Mouse (Mus musculus): Measurements from ENCODE around the gene Etv2. TPM values are rescaled to one million over a fixed set of nuclear protein-coding genes. Genes with fewer than 3 reads are reported as not detected.
A peak's percentile ranks its signal among the peaks of the same experiment; 100 is the strongest.

The Etv2 gene
- polyA plus RNA-seq, 1 experiment from 2014 or later: 2.6 TPM

DNA sequence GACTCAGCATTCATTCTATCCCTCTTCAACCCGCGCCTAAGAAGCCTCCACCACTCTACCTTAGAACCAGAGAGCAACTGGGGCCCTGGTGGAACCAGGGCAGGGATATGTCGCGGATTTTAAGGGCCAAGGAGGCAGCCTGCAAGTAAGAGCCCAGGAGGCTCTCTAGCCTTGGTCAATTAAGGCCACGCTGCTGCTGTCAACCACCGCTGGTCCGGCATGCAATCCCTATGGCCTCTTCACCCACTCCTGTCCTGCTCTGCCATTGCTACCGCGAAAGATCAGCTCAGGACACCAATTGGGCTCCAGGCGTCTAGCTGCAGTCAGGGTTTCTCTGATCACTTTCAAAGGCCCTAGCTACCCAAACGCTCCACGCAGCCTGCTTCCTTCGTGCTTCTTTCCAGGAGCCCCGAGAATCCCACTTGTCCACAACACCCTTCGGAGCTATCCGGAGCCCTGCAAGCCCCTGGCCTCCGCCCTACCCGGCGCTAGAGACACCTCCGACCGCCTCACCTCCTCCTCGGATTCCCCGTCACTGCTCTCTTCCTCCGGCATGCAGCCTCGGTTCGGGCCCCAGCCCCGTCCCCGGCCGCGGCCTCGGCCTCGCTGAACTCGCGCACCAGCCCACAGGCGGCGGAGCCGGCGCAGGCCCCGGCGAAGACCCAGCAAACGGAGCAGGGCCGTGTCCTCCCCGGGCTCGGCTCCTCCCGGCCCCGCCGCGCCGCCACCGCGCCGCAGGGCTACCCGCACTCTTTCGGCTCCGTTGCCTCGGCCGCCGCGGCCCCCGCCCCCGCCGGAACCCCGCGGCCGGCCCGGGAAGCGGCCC is 47.6 kb downstream of the Etv2 start:
- Histone ChIP-seq H3K4me1 (ENCODE audit: control insufficient read depth, insufficient read depth, low read length) (peaks cover 10% of the 10 kb centered on the region), H3K9ac (ENCODE audit: low read depth, low read length) (peak overlapping the region; percentile 90), H3K36me3 (ENCODE audit: control insufficient read depth, insufficient read depth, low read length) (peaks cover 23% of the 10 kb centered on the region), H3K27ac (ENCODE audit: low read depth, low read length) (peak overlapping the region; percentile 94), H3K4me3 (ENCODE audit: low read depth, low read length) (peak overlapping the region; percentile 80), H3K27me3 (ENCODE audit: control insufficient read depth, insufficient read depth, low read length) (0 out of 2 replicates have a peak, but pooled peaks cover 4% of the 10 kb centered on the region), H3K9me3 (replicated peaks; ENCODE audit: control insufficient read depth, low read length) (no peaks in the 10 kb centered on the region), H3K4me2 (peak overlapping the region; percentile 95)
- ATAC-seq (replicated peaks; ENCODE audit: insufficient number of reproducible peaks, low FRiP score, low TSS enrichment): peak; percentile 11
- WGBS (ENCODE audit: insufficient replicate concordance): 1% methylated on average over 47 of the region's 67 CpGs

DNA sequence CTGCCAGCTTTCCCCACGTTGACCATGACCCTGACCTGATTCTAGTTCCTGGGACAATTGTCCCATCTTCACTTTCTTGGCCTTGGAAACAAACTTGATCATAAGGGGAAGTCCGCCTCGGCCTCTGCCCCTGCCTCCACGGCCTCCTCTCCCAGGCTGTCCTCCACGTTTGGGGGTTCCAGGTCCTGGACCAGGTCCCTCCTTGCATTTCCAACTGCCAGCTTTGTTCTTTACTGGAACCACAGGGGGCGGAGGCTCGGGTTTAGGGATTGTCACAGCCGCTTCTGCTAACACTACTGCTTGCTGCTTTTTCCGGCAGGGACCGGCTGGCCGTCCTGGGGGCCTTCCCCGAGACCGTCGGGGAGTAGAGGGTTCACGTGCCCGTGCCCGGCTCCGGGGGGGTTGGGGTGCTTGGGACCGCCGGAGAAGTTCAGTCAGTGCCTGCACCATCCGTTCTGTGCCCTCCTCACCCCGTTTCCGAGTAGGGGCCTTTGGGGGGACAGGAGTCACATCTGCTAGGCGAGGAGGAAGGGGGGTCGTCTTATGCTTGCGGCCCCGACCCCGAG is 49.1 kb downstream of the Etv2 start:
- H3K36me3 ChIP-seq (ENCODE audit: control insufficient read depth, insufficient read depth, low read length): peaks cover 33% of the 10 kb centered on the region
- H3K4me2 ChIP-seq: peak overlapping the region; percentile 95
- no peak overlapping the region for H3K27ac ChIP-seq (ENCODE audit: low read depth, low read length)
- H3K27me3 ChIP-seq (ENCODE audit: control insufficient read depth, insufficient read depth, low read length): no peaks in the 10 kb centered on the region
- H3K9me3 ChIP-seq (replicated peaks; ENCODE audit: control insufficient read depth, low read length): no peaks in the 10 kb centered on the region
- H3K4me3 ChIP-seq (ENCODE audit: low read depth, low read length): no peak overlapping the region
- peaks cover 10% of the 10 kb centered on the region for H3K4me1 ChIP-seq (ENCODE audit: control insufficient read depth, insufficient read depth, low read length)
- no peak for ATAC-seq (replicated peaks; ENCODE audit: insufficient number of reproducible peaks, low FRiP score, low TSS enrichment)
- H3K9ac ChIP-seq (ENCODE audit: low read depth, low read length): no peak overlapping the region
- WGBS (ENCODE audit: insufficient replicate concordance): 90% methylated on average over 28 of the region's 28 CpGs

DNA sequence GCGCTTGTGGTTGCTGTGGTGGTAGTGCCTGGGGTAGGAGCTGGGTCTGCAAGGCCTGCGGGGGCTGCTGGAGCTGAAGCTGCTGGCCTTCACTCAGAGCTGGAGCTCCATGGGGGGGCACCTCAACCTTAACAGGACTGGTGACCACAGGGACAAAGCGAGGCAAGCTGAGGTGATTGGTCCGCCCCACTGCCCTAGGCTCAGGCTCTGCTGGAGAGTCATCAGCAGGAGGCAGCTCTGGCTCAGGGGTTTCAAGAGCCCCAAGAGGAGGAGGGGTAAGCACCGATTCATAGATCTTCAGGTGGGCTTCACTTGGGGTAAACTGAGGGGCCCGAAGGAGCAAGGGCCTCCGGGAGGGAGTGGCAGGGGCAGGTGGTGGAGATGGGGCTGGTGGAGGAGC is 50.5 kb downstream of the Etv2 start:
- no peaks in the 10 kb centered on the region for H3K27me3 ChIP-seq (ENCODE audit: control insufficient read depth, insufficient read depth, low read length)
- no peak for ATAC-seq (replicated peaks; ENCODE audit: insufficient number of reproducible peaks, low FRiP score, low TSS enrichment)
- no peak overlapping the region for H3K9ac ChIP-seq (ENCODE audit: low read depth, low read length)
- WGBS (ENCODE audit: insufficient replicate concordance): 92% methylated on average over 7 of the region's 7 CpGs
- H3K4me3 ChIP-seq (ENCODE audit: low read depth, low read length): no peak overlapping the region
- H3K9me3 ChIP-seq (replicated peaks; ENCODE audit: control insufficient read depth, low read length): no peaks in the 10 kb centered on the region
- H3K4me1 ChIP-seq (ENCODE audit: control insufficient read depth, insufficient read depth, low read length): peaks cover 10% of the 10 kb centered on the region
- no peak overlapping the region for H3K4me2 ChIP-seq
- H3K36me3 ChIP-seq (ENCODE audit: control insufficient read depth, insufficient read depth, low read length): peaks cover 41% of the 10 kb centered on the region
- H3K27ac ChIP-seq (ENCODE audit: low read depth, low read length): no peak overlapping the region

DNA sequence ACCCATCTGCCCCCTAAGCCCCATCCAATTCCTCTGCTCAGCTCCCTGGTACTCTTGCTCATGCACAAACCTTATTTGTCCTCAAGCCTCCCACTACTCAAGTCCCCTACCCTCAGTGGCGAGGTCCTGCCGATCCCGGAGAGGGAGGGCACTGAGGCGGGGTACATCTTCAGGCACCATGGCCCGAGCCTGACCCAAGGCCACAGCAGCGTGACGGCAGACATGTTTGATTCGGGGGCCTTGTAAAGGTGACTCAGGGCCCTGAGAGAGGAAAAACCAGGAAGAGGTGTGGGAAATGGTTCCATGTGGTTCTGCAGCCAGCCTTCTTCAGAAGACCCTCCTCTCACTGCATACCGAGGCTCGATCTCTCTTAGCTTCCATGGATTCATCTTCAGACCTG is 51.3 kb downstream of the Etv2 start:
- H3K4me3 ChIP-seq (ENCODE audit: low read depth, low read length): no peak overlapping the region

More for the DNA sequence above, 51.3 kb downstream of the Etv2 start:
- peaks cover 49% of the 10 kb centered on the region for H3K36me3 ChIP-seq (ENCODE audit: control insufficient read depth, insufficient read depth, low read length)
- no peaks in the 10 kb centered on the region for H3K27me3 ChIP-seq (ENCODE audit: control insufficient read depth, insufficient read depth, low read length)
- ATAC-seq (replicated peaks; ENCODE audit: insufficient number of reproducible peaks, low FRiP score, low TSS enrichment): no peak
- H3K9me3 ChIP-seq (replicated peaks; ENCODE audit: control insufficient read depth, low read length): no peaks in the 10 kb centered on the region
- WGBS (ENCODE audit: insufficient replicate concordance): 93% methylated on average over 10 of the region's 10 CpGs
- no peak overlapping the region for H3K9ac ChIP-seq (ENCODE audit: low read depth, low read length)
- no peak overlapping the region for H3K27ac ChIP-seq (ENCODE audit: low read depth, low read length)
- H3K4me1 ChIP-seq (ENCODE audit: control insufficient read depth, insufficient read depth, low read length): peaks cover 7% of the 10 kb centered on the region
- no peak overlapping the region for H3K4me2 ChIP-seq

Small RNA genes lying within 50 kb of the gene (microRNA-seq; reads per million reads assigned to microRNA genes)
- 0.47 reads per million for gene Mir3569 (ENCODE audit: borderline number of aligned reads)

Other genes starting within 250 kb of the Etv2 start
- 8.9 and 9.2 TPM in 2 replicates for gene Tyrobp, start 222.1 kb downstream of the Etv2 start, polyA plus RNA-seq (2014; fragmentation: Nextera tagmentation; extraction: Ambion mirVana)
- 0.53 and 0.99 TPM in 2 replicates for gene Hcst, start 216.0 kb downstream of the Etv2 start, polyA plus RNA-seq (2014; fragmentation: Nextera tagmentation; extraction: Ambion mirVana)
- 1.0 and 1.4 TPM in 2 replicates for gene Nfkbid, start 214.1 kb downstream of the Etv2 start, polyA plus RNA-seq (2014; fragmentation: Nextera tagmentation; extraction: Ambion mirVana)
- 34.9 and 37.8 TPM in 2 replicates for gene Aplp1, start 190.3 kb downstream of the Etv2 start, polyA plus RNA-seq (2014; fragmentation: Nextera tagmentation; extraction: Ambion mirVana)
- gene Kirrel2, start 178.2 kb downstream of the Etv2 start, polyA plus RNA-seq (2014; fragmentation: Nextera tagmentation; extraction: Ambion mirVana): 1.5 and 3.7 TPM in 2 replicates
- 0.10 and 0.37 TPM in 2 replicates for gene Nphs1, start 177.5 kb downstream of the Etv2 start, polyA plus RNA-seq (2014; fragmentation: Nextera tagmentation; extraction: Ambion mirVana)
- gene Prodh2, start 142.2 kb downstream of the Etv2 start, polyA plus RNA-seq (2014; fragmentation: Nextera tagmentation; extraction: Ambion mirVana): 0.37 TPM in 1 of 2 replicates, not detected in the other
- gene Arhgap33, start 100.8 kb downstream of the Etv2 start, polyA plus RNA-seq (2014; fragmentation: Nextera tagmentation; extraction: Ambion mirVana): 6.0 and 7.2 TPM in 2 replicates
- gene Hspb6, start 83.7 kb downstream of the Etv2 start, polyA plus RNA-seq (2014; fragmentation: Nextera tagmentation; extraction: Ambion mirVana): 10.7 and 12.5 TPM in 2 replicates
- gene Proser3, start 83.6 kb downstream of the Etv2 start, polyA plus RNA-seq (2014; fragmentation: Nextera tagmentation; extraction: Ambion mirVana): 10.3 and 12.7 TPM in 2 replicates
- gene Lin37, start 76.0 kb downstream of the Etv2 start, polyA plus RNA-seq (2014; fragmentation: Nextera tagmentation; extraction: Ambion mirVana): 33.6 and 34.8 TPM in 2 replicates
- 87.6 and 91.2 TPM in 2 replicates for gene U2af1l4, start 72.6 kb downstream of the Etv2 start, polyA plus RNA-seq (2014; fragmentation: Nextera tagmentation; extraction: Ambion mirVana)
- 5.4 and 5.5 TPM in 2 replicates for gene Gm49396, start 72.5 kb downstream of the Etv2 start, polyA plus RNA-seq (2014; fragmentation: Nextera tagmentation; extraction: Ambion mirVana)
- gene Psenen, start 72.2 kb downstream of the Etv2 start, polyA plus RNA-seq (2014; fragmentation: Nextera tagmentation; extraction: Ambion mirVana): 102 and 107 TPM in 2 replicates
- gene Igflr1, start 70.4 kb downstream of the Etv2 start, polyA plus RNA-seq (2014; fragmentation: Nextera tagmentation; extraction: Ambion mirVana): 2.3 and 3.2 TPM in 2 replicates
- gene Kmt2b, start 47.1 kb downstream of the Etv2 start, polyA plus RNA-seq (2014; fragmentation: Nextera tagmentation; extraction: Ambion mirVana): 7.1 and 8.1 TPM in 2 replicates
- gene Zbtb32, start 36.9 kb downstream of the Etv2 start, polyA plus RNA-seq (2014; fragmentation: Nextera tagmentation; extraction: Ambion mirVana): 0.14 TPM in 1 of 2 replicates, not detected in the other
- gene Upk1a, start 23.0 kb downstream of the Etv2 start, polyA plus RNA-seq (2014; fragmentation: Nextera tagmentation; extraction: Ambion mirVana): 0.31 and 0.47 TPM in 2 replicates
- 1,669 and 1,746 TPM in 2 replicates for gene Cox6b1, start 9.7 kb downstream of the Etv2 start, polyA plus RNA-seq (2014; fragmentation: Nextera tagmentation; extraction: Ambion mirVana)
- gene Rbm42, start 14.5 kb upstream of the Etv2 start, polyA plus RNA-seq (2014; fragmentation: Nextera tagmentation; extraction: Ambion mirVana): 76.7 and 82.8 TPM in 2 replicates
- 35.0 and 37.6 TPM in 2 replicates for gene Haus5, start 29.1 kb upstream of the Etv2 start, polyA plus RNA-seq (2014; fragmentation: Nextera tagmentation; extraction: Ambion mirVana)
- not detected in 2 replicates for gene Pmis2, start 35.8 kb upstream of the Etv2 start, polyA plus RNA-seq (2014; fragmentation: Nextera tagmentation; extraction: Ambion mirVana)
- gene 2200002J24Rik, start 63.1 kb upstream of the Etv2 start, polyA plus RNA-seq (2014; fragmentation: Nextera tagmentation; extraction: Ambion mirVana): 0.70 and 1.6 TPM in 2 replicates
- 0.17 and 1.4 TPM in 2 replicates for gene Atp4a, start 76.4 kb upstream of the Etv2 start, polyA plus RNA-seq (2014; fragmentation: Nextera tagmentation; extraction: Ambion mirVana)
- gene Tmem147, start 93.7 kb upstream of the Etv2 start, polyA plus RNA-seq (2014; fragmentation: Nextera tagmentation; extraction: Ambion mirVana): 172 and 173 TPM in 2 replicates
- gene Gapdhs, start 107.8 kb upstream of the Etv2 start, polyA plus RNA-seq (2014; fragmentation: Nextera tagmentation; extraction: Ambion mirVana): 0.25 and 0.36 TPM in 2 replicates
- gene Sbsn, start 115.6 kb upstream of the Etv2 start, polyA plus RNA-seq (2014; fragmentation: Nextera tagmentation; extraction: Ambion mirVana): 0.49 and 0.56 TPM in 2 replicates
- 1.1 and 1.2 TPM in 2 replicates for gene Dmkn, start 127.9 kb upstream of the Etv2 start, polyA plus RNA-seq (2014; fragmentation: Nextera tagmentation; extraction: Ambion mirVana)
- gene Krtdap, start 152.0 kb upstream of the Etv2 start, polyA plus RNA-seq (2014; fragmentation: Nextera tagmentation; extraction: Ambion mirVana): not detected in 2 replicates
- gene Ffar2, start 187.9 kb upstream of the Etv2 start, polyA plus RNA-seq (2014; fragmentation: Nextera tagmentation; extraction: Ambion mirVana): not detected in 2 replicates
- gene Ffar3, start 220.3 kb upstream of the Etv2 start, polyA plus RNA-seq (2014; fragmentation: Nextera tagmentation; extraction: Ambion mirVana): not detected in 2 replicates
- not detected in 2 replicates for gene Ffar1, start 225.7 kb upstream of the Etv2 start, polyA plus RNA-seq (2014; fragmentation: Nextera tagmentation; extraction: Ambion mirVana)
- not detected in 2 replicates for gene Cd22, start 244.5 kb upstream of the Etv2 start, polyA plus RNA-seq (2014; fragmentation: Nextera tagmentation; extraction: Ambion mirVana)